Mouse (Mus musculus): Measurements from ENCODE around the gene Gm17387. TPM values are rescaled to one million over a fixed set of nuclear protein-coding genes. Genes with fewer than 3 reads are reported as not detected.

Gm17387 gene
- total and polyA plus RNA-seq, 2 experiments from 2014 or later: not detected

GRCm38 (mm10) chr7:141006914-141007313 lies 22.0 kb upstream of the Gm17387 start:
- H3K9me3 ChIP-seq (ENCODE audit: low read length): no peaks in the 10 kb centered on the region
- H3K4me1 ChIP-seq (ENCODE audit: insufficient read depth): no peaks in the 10 kb centered on the region
- peak; percentile 53 for DNase-seq
- H3K27ac ChIP-seq (ENCODE audit: low read depth, low read length): no peak overlapping the region
- no peaks in the 10 kb centered on the region for H3K27me3 ChIP-seq (ENCODE audit: insufficient read depth, low read length)
- no peak overlapping the region for H3K4me3 ChIP-seq (ENCODE audit: low read depth, low read length)
- no peak for ATAC-seq
- no peak for TF ChIP-seq CTCF (IDR thresholded peaks at IDR 0.05; ENCODE audit: low read depth)
- no peaks in the 10 kb centered on the region for H3K36me3 ChIP-seq (ENCODE audit: insufficient read depth)
- 33% methylated on average over 5 of the region's 5 CpGs for WGBS
- no peak overlapping the region for H3K4me2 ChIP-seq (ENCODE audit: low read depth)
- H3K9ac ChIP-seq: no peak overlapping the region; the same call in 1 of the 2 replicates

GRCm38 (mm10) chr7:141008312-141008761 lies 20.6 kb upstream of the Gm17387 start:
- DNase-seq (no peak), ATAC-seq (no peak)
- no peak overlapping the region for H3K27ac ChIP-seq (ENCODE audit: low read depth, low read length)
- H3K36me3 ChIP-seq (ENCODE audit: insufficient read depth): no peaks in the 10 kb centered on the region
- 15% methylated on average over 7 of the region's 7 CpGs for WGBS
- TF ChIP-seq CTCF (IDR thresholded peaks at IDR 0.05; ENCODE audit: low read depth): no peak
- no peaks in the 10 kb centered on the region for H3K27me3 ChIP-seq (ENCODE audit: insufficient read depth, low read length)
- no peaks in the 10 kb centered on the region for H3K4me1 ChIP-seq (ENCODE audit: insufficient read depth)
- no peak overlapping the region for H3K4me3 ChIP-seq (ENCODE audit: low read depth, low read length)
- no peak overlapping the region for H3K9ac ChIP-seq
- H3K9me3 ChIP-seq (ENCODE audit: low read length): no peaks in the 10 kb centered on the region
- H3K4me2 ChIP-seq (ENCODE audit: low read depth): no peak overlapping the region

- no peaks in the 10 kb centered on the region for H3K27me3 ChIP-seq (ENCODE audit: insufficient read depth, low read length)
- peak; percentile 73 for TF ChIP-seq CTCF (IDR thresholded peaks at IDR 0.05; ENCODE audit: low read depth)
- no peaks in the 10 kb centered on the region for H3K4me1 ChIP-seq (ENCODE audit: insufficient read depth)
- peak overlapping the region; percentile 19; the same call in 1 of the 2 replicates for H3K4me2 ChIP-seq (ENCODE audit: low read depth)
- H3K9me3 ChIP-seq (ENCODE audit: low read length): no peaks in the 10 kb centered on the region
- H3K27ac ChIP-seq (ENCODE audit: low read depth, low read length): no peak overlapping the region
- H3K9ac ChIP-seq: no peak overlapping the region
- H3K4me3 ChIP-seq (ENCODE audit: low read depth, low read length): no peak overlapping the region
- H3K36me3 ChIP-seq (ENCODE audit: insufficient read depth): no peaks in the 10 kb centered on the region
- DNase-seq (peak; percentile 46), ATAC-seq (peak; percentile 83)
- WGBS: 13% methylated on average over 20 of the region's 20 CpGs
These were observed 19.8 kb upstream of the Gm17387 start for GRCm38 (mm10) chr7:141008938-141009660.

DNA sequence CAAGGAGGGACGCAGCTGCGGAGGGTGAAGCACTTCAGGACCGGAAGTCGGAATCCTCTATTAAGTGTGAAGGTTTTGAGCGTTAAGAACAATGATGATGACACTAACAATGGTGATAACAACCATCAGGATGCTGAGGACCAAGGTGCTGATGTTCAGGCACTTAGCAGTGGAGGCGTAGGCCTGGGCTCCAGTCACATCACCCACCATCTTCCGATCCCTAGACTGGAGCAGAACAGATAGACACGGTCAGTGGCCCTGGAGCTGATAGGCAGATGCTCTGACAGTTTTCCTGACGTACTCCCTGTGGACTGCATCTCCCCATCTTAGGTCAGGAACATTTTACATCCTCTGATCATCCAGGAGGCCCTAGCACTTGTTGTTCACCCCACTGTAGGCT lies 19.3 kb upstream of the Gm17387 start:
- no peaks in the 10 kb centered on the region for H3K36me3 ChIP-seq (ENCODE audit: insufficient read depth)
- ATAC-seq (no peak), DNase-seq (no peak)
- no peaks in the 10 kb centered on the region for H3K27me3 ChIP-seq (ENCODE audit: insufficient read depth, low read length)
- H3K4me2 ChIP-seq (ENCODE audit: low read depth): 0 out of 2 replicates have a peak overlapping the region, but pooled peaks have one; percentile 13
- 90% methylated on average over 9 of the region's 9 CpGs for WGBS
- no peak overlapping the region for H3K9ac ChIP-seq
- no peak for TF ChIP-seq CTCF (IDR thresholded peaks at IDR 0.05; ENCODE audit: low read depth)
- no peak overlapping the region for H3K4me3 ChIP-seq (ENCODE audit: low read depth, low read length)
- H3K9me3 ChIP-seq (ENCODE audit: low read length): no peaks in the 10 kb centered on the region
- H3K4me1 ChIP-seq (ENCODE audit: insufficient read depth): no peaks in the 10 kb centered on the region
- H3K27ac ChIP-seq (ENCODE audit: low read depth, low read length): no peak overlapping the region

GRCm38 (mm10) chr7:141010593-141010992 lies 18.3 kb upstream of the Gm17387 start, which contains the start of gene Ifitm3:
TSS of gene Ifitm3 (minus strand) at chr7:141010770.
- no peak within 1 kb of the TSS for H3K4me3 ChIP-seq (ENCODE audit: low read depth, low read length)
- no peak within 1 kb of the TSS for H3K27ac ChIP-seq (ENCODE audit: low read depth, low read length)
- no peak for TF ChIP-seq CTCF (IDR thresholded peaks at IDR 0.05; ENCODE audit: low read depth)
- H3K9ac ChIP-seq: no peak within 1 kb of the TSS
- no peaks in the 10 kb centered on the region for H3K36me3 ChIP-seq (ENCODE audit: insufficient read depth)
- peak within 1 kb of the TSS; percentile 13; the same call in 1 of the 2 replicates for H3K4me2 ChIP-seq (ENCODE audit: low read depth)
- H3K4me1 ChIP-seq (ENCODE audit: insufficient read depth): no peaks in the 10 kb centered on the region
- no peaks in the 10 kb centered on the region for H3K9me3 ChIP-seq (ENCODE audit: low read length)
- ATAC-seq (no peak), DNase-seq (no peak)
- 38% methylated on average over 10 of the region's 10 CpGs for WGBS
- no peaks in the 10 kb centered on the region for H3K27me3 ChIP-seq (ENCODE audit: insufficient read depth, low read length)

GRCm38 (mm10) chr7:141011238-141011770 lies 17.6 kb upstream of the Gm17387 start:
- DNase-seq: no peak
- H3K27ac ChIP-seq (ENCODE audit: low read depth, low read length): no peak overlapping the region
- H3K4me1 ChIP-seq (ENCODE audit: insufficient read depth): no peaks in the 10 kb centered on the region
- no peak for ATAC-seq
- no peaks in the 10 kb centered on the region for H3K9me3 ChIP-seq (ENCODE audit: low read length)
- H3K36me3 ChIP-seq (ENCODE audit: insufficient read depth): no peaks in the 10 kb centered on the region
- no peak overlapping the region for H3K9ac ChIP-seq
- H3K4me2 ChIP-seq (ENCODE audit: low read depth): no peak overlapping the region
- no peak for TF ChIP-seq CTCF (IDR thresholded peaks at IDR 0.05; ENCODE audit: low read depth)
- 95% methylated on average over 7 of the region's 7 CpGs for WGBS
- no peak overlapping the region for H3K4me3 ChIP-seq (ENCODE audit: low read depth, low read length)
- H3K27me3 ChIP-seq (ENCODE audit: insufficient read depth, low read length): no peaks in the 10 kb centered on the region
